Mouse (Mus musculus): ENCODE results near the gene Kif3c. TPM values are rescaled to one million over a fixed set of nuclear protein-coding genes. Genes with fewer than 3 reads are reported as not detected.

Kif3c gene
- 8.3 to 10.7 TPM (median 9.3 TPM) in 4 replicates for total RNA-seq (2023; ENCODE audit: inconsistent age)

GRCm38 (mm10) chr12:3364508-3365448 is at the start of gene Kif3c:
Gene Kif3c, plus strand, starts transcription at chr12:3365132.

GRCm38 (mm10) chr12:3426530-3427034 is 61.6 kb downstream of the Kif3c start, which contains the start of gene Asxl2:
Gene Asxl2, plus strand, starts transcription at chr12:3426857.

Other genes with a start within 250 kb of the Kif3c start
- gene Rab10, start 55.2 kb upstream of the Kif3c start, total RNA-seq (2023; ENCODE audit: inconsistent age) = 96.6 to 104 TPM (median 101 TPM) in 4 replicates
- gene Asxl2, start 61.7 kb downstream of the Kif3c start, total RNA-seq (2023; ENCODE audit: inconsistent age) = 65.9 to 77.2 TPM (median 67.5 TPM) in 4 replicates
- gene Dtnb, start 207.2 kb downstream of the Kif3c start, total RNA-seq (2023; ENCODE audit: inconsistent age) = 42.7 to 55.4 TPM (median 49.6 TPM) in 4 replicates

Data from B cell, adult (primary cell).